Mouse (Mus musculus) cerebellum, postnatal 10 days (tissue): Measurements from ENCODE around the gene Phf11c.
A peak's percentile ranks its signal among the peaks of the same experiment; 100 is the strongest.
"Not testable (repeated sequence)": the region's sequence is repeated elsewhere in the genome, so short reads cannot be mapped to it uniquely, and the experiment has no call there.

Experiments
- DNase-seq, 2 experiments: peaks; one replicate each; pipeline ENCODE4 v3.0.0; 2021; ENCODE audit warnings: mixed read lengths in 2 of 2

Phf11c gene

GRCm38 (mm10) chr14:59395281-59395680 is at the start of gene Phf11c:
TSS of gene Phf11c (minus strand) at chr14:59395381.
- DNase-seq = no peak

DNA sequence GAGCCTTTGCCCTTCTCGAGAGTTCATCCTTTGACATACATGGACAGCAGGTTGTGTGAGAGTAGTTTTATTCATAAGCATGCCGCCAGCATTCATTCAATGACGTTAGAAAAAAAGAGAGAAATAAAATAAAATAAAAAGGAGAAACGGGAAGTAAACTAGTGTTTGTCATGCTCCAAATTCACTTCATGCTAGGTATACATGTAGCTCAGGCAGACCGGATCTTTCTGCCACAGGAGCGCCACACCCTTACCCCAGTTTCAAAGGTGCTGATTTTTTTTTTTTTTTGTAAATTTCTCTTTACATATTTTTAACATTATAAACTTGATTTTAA is 46.3 kb upstream of the Phf11c start:
- no peak for DNase-seq

DNA sequence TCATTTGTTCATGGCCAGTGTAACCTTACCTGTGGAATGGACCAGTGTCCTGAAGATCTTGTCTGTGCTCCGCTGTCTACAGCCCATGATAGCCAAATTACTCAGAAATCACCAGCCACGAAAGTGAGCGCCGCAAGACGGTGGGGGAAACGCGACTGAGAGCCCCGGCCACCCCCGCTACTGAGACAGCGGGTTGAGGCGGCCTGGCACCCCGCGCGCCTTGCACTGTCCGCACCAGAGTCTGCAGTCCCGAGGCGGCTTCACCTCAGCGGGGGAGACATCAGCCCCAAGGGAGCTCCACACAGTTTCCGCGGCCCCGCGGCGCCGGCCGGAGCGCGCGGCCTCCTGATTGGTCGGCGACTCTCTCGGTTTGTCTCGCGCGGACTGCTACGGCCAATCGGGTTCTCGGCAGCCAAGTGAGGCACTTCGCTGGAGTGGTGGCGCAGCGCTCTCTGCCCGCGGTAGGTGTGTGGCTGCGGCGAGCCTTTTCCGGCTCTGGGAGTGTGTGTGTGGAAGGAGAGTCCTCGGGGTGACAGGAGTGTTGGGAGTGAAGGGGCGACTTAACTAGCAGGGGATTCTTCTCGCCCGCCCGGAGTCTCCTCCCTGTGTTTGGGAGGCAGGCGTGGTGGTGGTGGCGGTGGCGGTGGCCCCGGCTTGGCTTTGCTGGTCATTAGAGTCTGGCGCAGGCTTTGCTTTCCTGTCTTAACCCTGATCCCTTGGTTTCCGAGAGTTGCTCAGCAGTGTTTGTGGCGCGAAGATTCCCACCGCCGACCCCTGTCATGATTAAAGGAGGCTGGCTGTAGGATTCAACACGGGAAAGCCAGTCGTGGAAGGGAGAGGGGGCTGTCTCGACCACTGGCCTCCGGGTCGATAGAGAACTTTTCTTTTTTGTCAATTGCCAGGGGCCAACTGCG is 45.6 kb upstream of the Phf11c start, which contains the start of the genes Setdb2 and Cab39l:
Gene Setdb2 (minus strand): TSS at position 327 of the 914 bp plus-strand sequence.
Gene Cab39l (plus strand): TSS at position 415 of the 914 bp plus-strand sequence.
- DNase-seq = peak; percentile 93 to 95

DNA sequence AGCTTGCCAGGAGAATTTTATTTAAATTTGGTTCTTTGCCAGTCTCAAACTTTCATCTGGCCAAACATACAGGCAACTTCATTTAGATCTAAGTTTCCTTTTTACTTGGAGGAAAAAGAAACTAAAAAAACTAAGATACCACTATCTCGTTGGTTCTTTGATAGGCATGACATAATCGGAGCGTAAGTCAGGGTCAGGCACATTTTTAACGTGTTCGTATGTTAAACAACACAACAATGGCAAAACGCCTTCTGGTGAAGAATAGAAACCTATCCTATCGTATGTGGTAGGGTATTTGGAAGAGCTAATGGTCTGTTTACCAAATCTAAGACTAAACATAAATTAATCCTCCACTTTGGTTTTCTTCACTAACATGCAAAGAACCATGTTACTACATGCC is 44.9 kb upstream of the Phf11c start:
- DNase-seq = no peak

GRCm38 (mm10) chr14:59438505-59438904 is 43.3 kb upstream of the Phf11c start:
- no peak for DNase-seq

DNA sequence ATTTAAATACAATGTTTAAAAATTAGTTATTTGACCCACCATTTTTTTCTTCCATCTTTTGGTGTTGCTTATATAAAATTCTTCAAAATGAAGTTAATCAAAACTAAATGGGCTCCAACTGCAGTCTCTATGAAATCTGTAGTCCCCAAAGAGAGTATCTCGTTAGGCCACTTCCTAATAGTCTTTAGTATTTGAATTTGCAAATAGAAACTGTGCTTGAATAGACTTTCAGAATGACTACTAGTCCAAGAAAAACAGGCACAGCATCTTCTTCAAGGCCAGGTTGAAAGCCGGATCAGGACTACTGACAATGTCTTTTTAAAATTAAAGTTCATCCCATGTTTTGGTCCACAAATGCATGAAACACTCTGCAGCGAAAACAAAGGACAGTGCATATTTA is 42.2 kb upstream of the Phf11c start:
- no peak for DNase-seq

DNA sequence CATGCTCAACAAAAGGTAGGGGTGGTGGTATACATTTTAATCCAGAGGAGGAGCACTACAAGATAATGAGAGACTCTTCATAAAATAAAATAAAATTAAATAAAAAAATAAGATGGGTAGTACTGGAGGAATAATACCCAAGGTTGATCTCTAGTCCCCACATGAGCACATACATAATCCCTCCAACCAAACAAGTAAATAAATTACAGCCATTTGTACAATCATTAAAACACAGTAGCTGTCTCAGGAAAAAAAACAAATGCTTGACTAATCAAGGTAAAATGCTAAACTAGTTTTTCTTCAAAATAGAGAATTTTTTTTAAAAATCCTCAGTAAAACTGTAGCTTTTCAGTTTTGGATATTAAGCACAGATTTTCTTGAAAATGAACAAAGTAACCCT is 40.0 kb upstream of the Phf11c start:
- DNase-seq = no peak

- DNase-seq = no peak
These were observed 38.7 kb upstream of the Phf11c start for GRCm38 (mm10) chr14:59433902-59434301.

DNA sequence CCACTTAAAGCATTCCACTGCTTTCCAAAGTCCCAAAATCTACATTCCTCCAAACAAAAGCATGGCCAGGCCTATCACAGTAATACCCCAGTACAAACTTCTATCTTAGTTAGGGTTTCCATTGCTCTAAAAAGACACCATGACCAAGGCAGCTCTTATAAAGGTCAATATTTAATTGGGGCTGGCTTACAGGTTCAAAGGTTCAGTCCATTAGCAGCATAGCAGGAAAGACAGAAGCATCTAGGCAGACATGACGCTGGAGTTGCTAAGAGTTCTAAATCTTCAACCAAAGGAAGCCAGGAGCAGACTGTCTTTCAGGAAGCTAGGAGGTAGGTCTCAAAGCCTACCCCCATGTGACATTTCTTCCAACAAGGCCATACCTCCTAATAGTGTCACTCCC is 35.4 kb upstream of the Phf11c start:
- no peak for DNase-seq

DNA sequence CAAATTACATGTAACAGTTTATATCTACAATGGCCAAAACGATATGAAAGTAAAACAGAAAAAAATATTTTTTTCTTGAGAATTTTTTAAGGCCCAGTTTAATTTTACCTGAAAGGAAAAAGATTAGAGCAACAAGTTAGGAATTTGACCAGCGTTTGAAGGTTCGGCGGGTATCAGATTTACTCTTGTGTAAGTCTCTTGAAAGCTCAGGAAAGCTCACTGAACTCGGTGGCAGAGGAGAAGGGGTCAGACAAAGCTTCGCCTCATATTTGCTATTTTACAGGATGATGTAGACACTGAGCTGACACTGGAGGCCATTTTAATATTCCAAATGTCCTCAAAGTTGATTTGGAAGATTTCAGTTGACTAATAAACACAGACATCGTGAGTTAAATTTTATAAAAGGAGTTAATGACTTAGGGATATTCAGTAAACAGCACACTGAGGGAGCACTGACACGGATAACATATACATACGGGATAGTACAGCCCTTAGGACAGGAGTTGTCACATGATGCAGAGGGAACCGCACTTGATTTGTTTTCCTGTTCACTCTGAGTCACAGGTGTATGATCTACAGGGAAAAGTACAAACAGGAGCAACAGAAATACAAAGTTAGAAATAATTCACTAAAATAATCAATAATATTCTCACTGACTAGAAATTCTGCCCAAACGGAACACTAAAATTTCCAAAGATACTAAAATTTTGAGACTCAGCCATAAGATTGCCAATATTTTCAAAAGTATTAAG is 27.9 kb upstream of the Phf11c start:
- DNase-seq = no peak

DNA sequence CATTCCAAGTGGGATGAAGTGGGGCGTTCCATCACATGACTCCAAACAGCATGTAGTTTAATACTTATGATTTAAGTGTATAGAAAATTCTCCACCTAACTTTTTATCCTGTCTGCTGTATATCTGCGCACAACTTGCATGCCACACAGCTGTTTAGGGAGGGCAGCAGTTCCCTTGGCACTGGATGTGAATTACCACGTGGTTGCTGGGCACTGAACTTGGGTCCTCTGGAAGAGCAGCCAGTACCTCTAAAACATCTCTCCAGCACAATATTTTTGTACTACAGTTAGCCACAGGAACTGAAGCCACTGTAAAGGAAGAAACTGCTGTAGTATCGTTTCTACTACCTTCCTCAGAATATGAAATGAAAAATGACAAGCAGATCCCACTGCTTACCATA is 23.0 kb upstream of the Phf11c start:
- DNase-seq = no peak

DNA sequence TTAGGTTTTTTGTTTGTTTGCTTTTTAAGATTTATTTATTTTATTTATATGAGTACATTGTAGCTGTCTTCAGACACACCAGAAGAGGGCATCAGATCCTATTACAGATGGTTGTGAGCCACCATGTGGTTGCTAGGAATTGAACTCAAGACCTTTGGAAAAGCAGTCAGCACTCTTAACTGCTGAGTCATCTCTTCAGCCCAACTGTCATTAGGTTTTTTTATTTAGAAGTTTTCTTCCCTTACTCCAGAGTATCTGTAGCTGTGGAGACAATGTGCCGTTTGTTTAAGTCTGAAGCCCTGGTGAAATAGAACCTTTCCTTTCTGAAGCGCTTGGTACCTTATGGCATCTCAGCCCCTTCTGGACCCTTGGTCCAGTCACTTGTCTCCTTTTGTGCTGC is 19.8 kb upstream of the Phf11c start:
- DNase-seq = not testable (repeated sequence)

DNA sequence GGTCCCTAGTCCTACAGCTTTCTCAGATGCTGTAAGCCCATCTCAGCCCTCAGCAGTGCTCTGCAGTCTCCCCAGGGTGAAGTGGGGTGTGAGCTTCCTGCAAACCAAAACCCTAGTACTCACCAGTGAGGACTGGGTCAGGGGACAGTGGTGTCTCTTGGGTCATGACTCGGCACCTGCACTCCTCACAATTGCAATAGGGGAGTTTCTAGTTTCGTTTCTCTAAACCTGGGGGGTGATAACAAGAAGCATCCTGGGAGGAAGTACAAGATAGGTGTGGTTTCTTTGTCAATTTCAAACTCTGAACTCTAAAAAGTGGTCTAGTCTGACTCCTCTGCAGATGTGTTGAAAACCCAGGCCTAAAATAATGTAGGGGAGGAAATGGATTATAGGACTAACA is 1.8 kb upstream of the Phf11c start:
- DNase-seq = no peak

- DNase-seq = peak; percentile 10 to 12
These were observed 5.0 kb downstream of the Phf11c start for GRCm38 (mm10) chr14:59390181-59390580.

- no peak for DNase-seq
These were observed 5.6 kb downstream of the Phf11c start for GRCm38 (mm10) chr14:59389532-59389931.

- DNase-seq = no peak
These were observed 24.7 kb downstream of the Phf11c start for GRCm38 (mm10) chr14:59370348-59371068.

DNA sequence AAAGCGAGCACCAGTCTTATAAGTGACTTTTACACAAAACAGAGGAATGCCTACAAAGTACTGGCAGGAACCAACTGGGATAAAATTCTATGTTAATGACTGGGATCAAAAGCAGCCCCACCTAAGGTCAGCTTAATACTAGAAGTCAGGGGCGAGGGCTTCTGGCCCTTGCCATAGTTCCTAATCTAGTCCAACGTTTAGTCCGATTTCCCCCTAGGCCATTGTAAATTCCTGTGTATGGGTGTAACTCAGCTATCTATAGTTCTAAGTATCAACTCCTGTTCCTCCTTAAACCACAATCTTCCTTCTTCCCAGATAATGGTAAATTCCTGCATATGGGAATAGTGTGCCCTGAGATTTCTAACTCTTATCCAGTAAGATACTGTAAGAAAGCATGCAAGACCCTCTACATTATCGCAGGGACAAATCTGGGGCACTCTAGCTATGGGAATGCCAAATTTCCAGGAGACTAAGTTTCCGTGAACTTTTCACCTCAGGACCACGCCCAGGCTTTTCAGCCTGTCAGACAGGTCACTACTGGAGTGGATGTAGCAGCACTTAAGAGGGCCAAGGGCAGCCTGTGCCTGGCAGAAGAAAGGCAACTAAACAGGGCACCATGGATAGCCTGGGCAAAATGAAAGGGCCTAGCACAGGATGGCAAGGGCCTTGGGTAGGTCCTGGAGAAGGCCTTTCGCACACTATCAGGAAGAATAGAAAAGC is 28.6 kb downstream of the Phf11c start:
- no peak for DNase-seq

- DNase-seq = no peak
These were observed 29.9 kb downstream of the Phf11c start, which contains the start of gene Phf11d for GRCm38 (mm10) chr14:59365244-59365644. TSS of gene Phf11d (minus strand) at chr14:59365470.

DNA sequence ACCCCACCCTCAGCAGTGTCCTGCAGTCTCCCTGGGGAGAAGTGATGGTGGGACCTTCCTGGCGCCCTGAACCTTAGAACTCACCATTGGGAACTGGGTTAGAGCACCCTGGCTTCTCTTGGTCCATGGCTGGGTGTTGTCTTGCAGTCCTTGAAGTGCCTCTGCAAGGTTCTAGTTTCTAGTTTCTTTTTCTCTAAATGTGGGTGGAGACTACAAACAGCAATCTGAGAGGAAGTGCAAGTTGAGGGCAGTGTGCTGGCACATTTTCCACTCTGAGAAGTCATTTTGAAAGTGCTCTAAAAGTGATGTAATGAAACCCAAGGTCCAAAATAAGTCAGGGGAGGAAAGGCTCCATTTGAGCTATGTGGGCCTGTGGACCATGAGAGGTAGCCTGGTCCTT is 54.0 kb downstream of the Phf11c start, which contains the start of gene Phf11b:
Gene Phf11b (minus strand): TSS at position 163 of the 400 bp plus-strand sequence.
- DNase-seq = not testable (repeated sequence)

DNA sequence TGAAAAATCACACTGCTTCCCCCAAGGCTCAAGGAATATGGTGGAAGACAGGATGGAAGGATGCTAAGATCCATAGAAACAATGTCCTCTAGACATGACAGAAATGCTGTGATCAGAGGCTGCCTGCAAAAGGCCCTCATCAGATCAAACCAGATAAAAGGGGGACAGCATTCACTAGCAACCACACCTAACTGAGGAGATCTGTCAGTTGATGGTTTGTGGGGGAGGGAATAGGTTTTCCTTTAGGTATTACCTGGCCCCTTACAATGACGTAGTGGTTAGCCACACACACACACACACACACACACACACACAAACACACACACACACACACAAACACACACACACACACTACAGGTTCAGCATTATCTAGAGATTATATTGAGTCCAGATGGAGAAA is 55.6 kb downstream of the Phf11c start:
- DNase-seq = no peak

- DNase-seq = not testable (repeated sequence)
These were observed 59.1 kb downstream of the Phf11c start for GRCm38 (mm10) chr14:59336056-59336455.
